Mouse (Mus musculus): ENCODE measurements around the gene Zfp493. TPM values are rescaled to one million over a fixed set of nuclear protein-coding genes. Genes with fewer than 3 reads are reported as not detected.
"Not testable (repeated sequence)": the region's sequence is repeated elsewhere in the genome, so short reads cannot be mapped to it uniquely, and the experiment has no call there.

The Zfp493 gene
- polyA plus RNA-seq, 1 experiment: 2.5 TPM

GRCm38 (mm10) chr13:67818636-67819035 lies 39.1 kb downstream of the Zfp493 start:
- TF ChIP-seq POLR2A (IDR thresholded peaks at IDR 0.05; ENCODE audit: borderline replicate concordance, control insufficient read depth, low read depth, low read length) (no peak), CTCF (IDR thresholded peaks at IDR 0.05; ENCODE audit: control insufficient read depth, insufficient read depth, low read length) (no peak)
- H3K4me3 ChIP-seq (replicated peaks; ENCODE audit: control insufficient read depth, low read depth, low read length): no peak overlapping the region
- no peak overlapping the region for H3K27ac ChIP-seq (ENCODE audit: control insufficient read depth, insufficient read depth, low read depth, low read length, poor library complexity)
- peaks cover 1% of the 10 kb centered on the region; the same call in 1 of the 2 replicates for H3K4me1 ChIP-seq (ENCODE audit: control insufficient read depth, insufficient read depth, low read length)
- 84% methylated on average over 1 of the region's 1 CpGs for WGBS

GRCm38 (mm10) chr13:67830911-67831336 lies 51.4 kb downstream of the Zfp493 start, which contains the start of gene Gm10037:
TSS of gene Gm10037 (plus strand) at chr13:67831106.
- no peak for TF ChIP-seq POLR2A (IDR thresholded peaks at IDR 0.05; ENCODE audit: borderline replicate concordance, control insufficient read depth, low read depth, low read length)
- TF ChIP-seq CTCF (IDR thresholded peaks at IDR 0.05; ENCODE audit: control insufficient read depth, insufficient read depth, low read length): no peak
- 2% methylated on average over 14 of the region's 14 CpGs for WGBS
- Histone ChIP-seq H3K27ac (ENCODE audit: control insufficient read depth, insufficient read depth, low read depth, low read length, poor library complexity) (no peak within 1 kb of the TSS), H3K4me1 (ENCODE audit: control insufficient read depth, insufficient read depth, low read length) (no peaks in the 10 kb centered on the region; the same call in 1 of the 2 replicates), H3K4me3 (replicated peaks; ENCODE audit: control insufficient read depth, low read depth, low read length) (peak within 1 kb of the TSS; percentile 82)

DNA sequence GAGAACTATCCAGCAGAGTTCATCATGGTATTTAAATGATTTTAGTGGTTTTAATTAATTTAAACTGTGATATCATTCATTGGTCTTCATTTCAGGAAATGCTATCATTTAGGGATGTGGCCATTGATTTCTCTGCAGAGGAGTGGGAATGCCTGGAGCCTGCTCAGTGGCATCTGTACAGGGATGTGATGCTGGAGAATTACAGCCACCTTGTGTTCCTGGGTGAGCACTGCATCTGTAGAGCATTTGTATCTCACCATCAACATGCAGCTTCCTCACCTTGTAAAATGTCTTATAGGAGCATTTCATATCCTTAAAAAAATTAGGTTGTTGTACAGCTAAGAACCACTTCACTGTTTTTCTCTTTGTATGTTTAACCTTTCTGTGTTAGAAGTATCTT lies 53.6 kb downstream of the Zfp493 start:
- not testable (repeated sequence) for H3K4me3 ChIP-seq (replicated peaks; ENCODE audit: control insufficient read depth, low read depth, low read length); H3K4me1 ChIP-seq (ENCODE audit: control insufficient read depth, insufficient read depth, low read length); H3K27ac ChIP-seq (ENCODE audit: control insufficient read depth, insufficient read depth, low read depth, low read length, poor library complexity)

Other genes starting within 250 kb of the Zfp493 start
- 1.6 and 2.5 TPM in 2 replicates for gene Zfp748, start 225.9 kb upstream of the Zfp493 start, polyA plus RNA-seq (2011; ENCODE audit: insufficient read depth, insufficient read length, low replicate concordance, missing spikeins)
- gene Zfp729b, start 170.0 kb upstream of the Zfp493 start, polyA plus RNA-seq (2011; ENCODE audit: insufficient read depth, insufficient read length, low replicate concordance, missing spikeins): 1.7 and 4.1 TPM in 2 replicates
- not detected in 2 replicates for gene Gm49345, start 141.9 kb upstream of the Zfp493 start, polyA plus RNA-seq (2011; ENCODE audit: insufficient read depth, insufficient read length, low replicate concordance, missing spikeins)
- gene Zfp729a, start 141.9 kb upstream of the Zfp493 start, polyA plus RNA-seq (2011; ENCODE audit: insufficient read depth, insufficient read length, low replicate concordance, missing spikeins): 0.83 and 8.7 TPM in 2 replicates
- gene Zfp738, start 92.6 kb upstream of the Zfp493 start, polyA plus RNA-seq (2011; ENCODE audit: insufficient read depth, insufficient read length, low replicate concordance, missing spikeins): 1.9 and 11.3 TPM in 2 replicates
- 2.2 and 4.5 TPM in 2 replicates for gene Zfp65, start 50.5 kb upstream of the Zfp493 start, polyA plus RNA-seq (2011; ENCODE audit: insufficient read depth, insufficient read length, low replicate concordance, missing spikeins)
- gene Zfp85, start 24.5 kb upstream of the Zfp493 start, polyA plus RNA-seq (2011; ENCODE audit: insufficient read depth, insufficient read length, low replicate concordance, missing spikeins): 0.92 and 1.0 TPM in 2 replicates
- gene Zfp273, start 34.0 kb downstream of the Zfp493 start, polyA plus RNA-seq (2011; ENCODE audit: insufficient read depth, insufficient read length, low replicate concordance, missing spikeins): 1.4 and 2.8 TPM in 2 replicates
- gene Gm10037, start 51.4 kb downstream of the Zfp493 start, polyA plus RNA-seq (2011; ENCODE audit: insufficient read depth, insufficient read length, low replicate concordance, missing spikeins): 10.4 TPM in 1 of 2 replicates, not detected in the other
- not detected in 2 replicates for gene BC048507, start 83.6 kb downstream of the Zfp493 start, polyA plus RNA-seq (2011; ENCODE audit: insufficient read depth, insufficient read length, low replicate concordance, missing spikeins)

All from bone marrow, adult 2 months (tissue).